Mouse (Mus musculus): ENCODE results near the gene Mphosph8.

The Mphosph8 gene

GRCm38 (mm10) chr14:56667969-56668802 is at the start of gene Mphosph8:
Mphosph8 (plus strand) TSS chr14:56668248.
- DNase-seq: peak; percentile 99

- DNase-seq: peak; percentile 4
Observed at GRCm38 (mm10) chr14:56620425-56620824, 47.6 kb upstream of the Mphosph8 start.

- DNase-seq: no peak
Observed at GRCm38 (mm10) chr14:56626202-56626601, 41.8 kb upstream of the Mphosph8 start.

GRCm38 (mm10) chr14:56628336-56628735 is 39.7 kb upstream of the Mphosph8 start:
- no peak for DNase-seq

- DNase-seq: no peak
Observed at GRCm38 (mm10) chr14:56631109-56631508, 36.9 kb upstream of the Mphosph8 start.

DNA sequence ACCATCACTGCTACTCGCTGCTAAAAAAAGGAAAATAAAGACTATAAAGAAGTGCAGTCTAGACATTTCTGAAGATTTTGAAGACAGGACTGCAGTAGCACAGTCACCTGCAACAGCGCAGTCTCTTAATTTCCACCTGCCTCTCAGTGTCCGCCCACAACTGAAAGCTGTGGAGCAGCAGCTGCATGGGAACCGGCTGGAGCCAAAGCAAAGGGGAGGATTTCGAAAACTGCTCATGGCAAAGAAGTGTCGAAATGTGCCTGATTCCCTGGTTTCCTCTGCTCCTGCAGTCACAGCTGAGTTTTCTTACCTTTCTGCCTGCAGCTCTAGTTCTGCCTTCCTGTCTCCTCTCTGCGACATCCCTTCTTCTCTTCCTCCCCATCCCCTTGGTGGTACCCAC is 20.8 kb upstream of the Mphosph8 start:
- DNase-seq: no peak

- DNase-seq: no peak
Observed at GRCm38 (mm10) chr14:56649448-56649847, 18.6 kb upstream of the Mphosph8 start.

DNA sequence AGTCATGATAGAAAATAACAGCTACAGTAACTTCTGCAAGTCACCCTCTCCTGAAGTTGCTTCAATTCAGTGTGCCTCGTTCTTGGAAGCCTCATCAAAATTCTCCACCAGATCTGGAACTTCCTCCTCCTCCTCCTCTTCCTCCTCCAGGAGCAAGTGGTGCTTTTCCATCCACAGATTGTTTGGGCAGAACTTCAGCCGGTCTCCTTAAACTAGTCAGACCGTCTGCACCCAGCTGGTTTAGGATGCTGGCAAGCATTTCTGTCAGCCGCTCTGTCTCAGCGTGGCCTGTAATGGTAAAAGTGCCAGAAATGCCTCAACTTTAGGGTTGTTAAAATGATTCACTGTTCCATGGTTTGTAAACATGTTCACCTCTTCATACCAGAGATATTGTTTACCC is 2.4 kb upstream of the Mphosph8 start:
- no peak for DNase-seq

- no peak for DNase-seq
Observed at GRCm38 (mm10) chr14:56666909-56667308, 1.1 kb upstream of the Mphosph8 start.

DNA sequence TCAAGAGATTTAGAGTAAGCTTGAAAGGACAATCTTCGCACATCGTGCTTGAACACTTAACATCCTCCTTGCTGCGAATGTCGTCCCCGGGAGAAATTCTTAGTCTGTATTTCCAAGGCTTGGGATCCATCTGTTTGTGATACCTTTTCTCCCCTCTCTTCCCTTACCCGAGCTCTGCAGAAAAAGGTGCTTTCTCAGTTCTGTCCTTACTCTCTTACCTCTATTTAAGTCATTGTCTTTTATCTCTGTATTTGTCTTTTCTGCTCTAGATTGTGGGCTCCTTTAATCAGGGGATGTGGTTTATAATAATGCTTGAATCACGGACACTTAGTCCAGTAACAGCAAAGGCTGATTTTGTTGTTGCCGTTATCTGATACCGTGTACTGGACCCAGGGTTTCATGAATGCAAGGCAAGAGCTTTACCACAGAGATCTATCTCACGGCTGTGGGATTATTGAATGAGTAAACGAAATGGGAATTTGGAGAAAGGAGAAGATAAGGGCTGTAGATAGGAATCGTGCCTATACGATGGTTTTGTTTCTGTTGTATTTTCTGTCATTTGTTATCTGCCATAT is 1.1 kb downstream of the Mphosph8 start:
- DNase-seq: no peak

GRCm38 (mm10) chr14:56685426-56685825 is 17.4 kb downstream of the Mphosph8 start:
- peak; percentile 40 for DNase-seq

- no peak for DNase-seq
Observed at GRCm38 (mm10) chr14:56689116-56689515, 21.1 kb downstream of the Mphosph8 start.

GRCm38 (mm10) chr14:56689766-56690165 is 21.7 kb downstream of the Mphosph8 start:
- DNase-seq: no peak

GRCm38 (mm10) chr14:56695495-56695894 is 27.4 kb downstream of the Mphosph8 start:
- no peak for DNase-seq

DNA sequence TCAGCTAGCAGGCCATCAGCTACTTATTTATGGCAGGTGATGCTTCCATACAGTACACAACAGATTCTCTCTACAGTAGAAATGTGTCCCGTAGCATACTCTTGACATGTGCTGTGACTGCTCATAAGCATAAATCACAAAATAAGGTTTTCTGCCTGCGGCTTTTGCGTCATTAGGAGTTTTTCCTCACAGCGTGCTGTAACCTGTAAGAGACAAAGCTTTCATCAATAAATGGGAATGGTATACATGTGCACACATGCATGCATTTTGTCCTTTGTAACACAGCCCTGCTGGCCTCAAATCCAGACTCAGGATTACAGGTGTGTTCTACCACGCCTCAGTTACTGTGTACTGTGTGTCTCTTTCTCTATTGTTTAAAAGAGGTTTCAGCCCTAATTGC is 29.8 kb downstream of the Mphosph8 start:
- no peak for DNase-seq

DNA sequence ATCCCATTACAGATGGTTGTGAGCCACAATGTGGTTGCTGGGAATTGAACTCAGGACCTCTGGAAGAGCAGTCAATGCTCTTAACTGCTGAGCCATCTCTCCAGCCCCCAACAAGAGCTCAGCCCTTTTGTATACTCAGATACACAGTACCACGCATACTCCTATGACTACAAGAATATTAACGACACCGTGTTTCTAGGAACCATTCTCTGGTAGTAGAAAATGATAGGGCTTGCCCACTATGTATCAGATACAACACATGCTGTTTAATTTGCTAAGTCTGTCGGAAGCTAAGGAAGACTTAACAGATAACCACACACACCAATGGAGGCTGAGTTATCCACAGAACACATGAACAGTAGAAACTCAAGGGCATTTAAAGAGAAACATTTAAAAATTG is 34.6 kb downstream of the Mphosph8 start:
- DNase-seq: no peak

DNA sequence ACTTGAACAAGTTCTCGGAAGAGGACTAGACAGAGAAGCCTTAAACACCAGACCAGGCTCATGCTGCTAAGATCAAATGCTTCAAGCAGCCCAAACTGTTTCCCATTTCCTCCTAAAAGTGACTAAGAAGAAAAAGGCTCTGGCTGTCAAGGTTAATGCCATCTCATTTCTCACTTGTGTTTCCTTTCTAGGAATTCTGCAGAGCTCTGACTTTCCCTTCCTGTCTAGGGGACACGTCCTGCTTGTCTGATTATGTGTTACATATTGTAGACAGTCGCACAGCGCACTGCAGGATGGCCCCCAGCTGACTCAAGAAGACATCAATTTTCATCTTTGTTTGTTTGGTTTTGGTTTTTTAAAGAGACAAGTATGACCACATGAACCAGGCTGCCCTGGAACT is 37.6 kb downstream of the Mphosph8 start:
- peak; percentile 13 for DNase-seq

DNA sequence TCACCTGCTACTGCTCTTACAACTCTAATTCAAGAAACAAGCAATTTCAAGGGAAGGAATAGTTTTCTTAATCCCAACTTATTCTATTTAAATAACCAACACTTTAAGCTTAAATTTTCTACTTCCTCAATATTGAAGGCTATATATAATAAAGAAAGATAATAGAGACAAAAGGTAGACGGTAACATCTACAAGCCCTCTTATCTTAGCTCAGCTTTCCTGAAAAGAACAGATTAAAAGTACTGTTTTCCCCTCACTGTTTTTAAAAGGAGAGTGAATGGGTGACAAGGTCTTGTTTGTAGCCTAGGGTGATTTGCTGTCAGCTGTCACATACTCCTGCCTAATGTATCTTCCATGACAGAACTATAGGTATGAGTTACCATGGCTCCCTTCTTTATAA is 58.4 kb downstream of the Mphosph8 start:
- DNase-seq: no peak

DNA sequence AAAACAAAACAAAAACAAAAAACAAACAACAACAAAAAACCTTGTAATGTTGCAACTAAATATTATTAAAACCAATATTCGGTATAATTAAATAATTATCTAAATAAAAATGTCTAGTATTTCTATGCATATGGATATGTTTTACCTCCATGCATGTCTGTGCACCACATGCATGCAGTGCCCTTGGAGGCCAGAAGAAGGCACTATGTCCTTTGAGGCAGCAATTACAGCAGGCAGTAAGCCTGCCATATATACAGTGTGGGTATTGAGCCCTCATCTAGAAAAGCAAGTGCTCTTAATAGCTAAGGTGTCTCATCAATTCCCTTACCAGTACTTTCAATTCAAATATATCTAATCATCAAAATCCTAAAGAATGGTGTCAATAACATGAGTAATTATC is 72.1 kb downstream of the Mphosph8 start:
- DNase-seq: no peak
